Mouse (Mus musculus): ENCODE measurements around the gene Vps37c. TPM values are rescaled to one million over a fixed set of nuclear protein-coding genes. Genes with fewer than 3 reads are reported as not detected.

Gene Vps37c
- total and polyA plus RNA-seq, 3 experiments = 8.1 to 11.9 TPM; not detected in 1

- peaks cover 0 to 3% of the 10 kb centered on the region in 2 experiments; a peak in 3 of 4 replicates for H3K27me3 ChIP-seq (ENCODE audit: control insufficient read depth in 1 of 2, insufficient read depth in 2 of 2, low read length in 2 of 2)
- no peak overlapping the region for H3K27ac ChIP-seq (ENCODE audit: control insufficient read depth, low read depth, low read length)
- no peak overlapping the region for H3K4me3 ChIP-seq (ENCODE audit: control insufficient read depth in 1 of 2, insufficient read depth in 1 of 2, low read depth in 2 of 2, low read length in 2 of 2)
- TF ChIP-seq HCFC1 (IDR thresholded peaks at IDR 0.05; ENCODE audit: low read depth, low read length) (no peak), ZC3H11A (IDR thresholded peaks at IDR 0.05; ENCODE audit: low read depth, low read length) (no peak), TCF12 (IDR thresholded peaks at IDR 0.05; ENCODE audit: low read depth, low read length) (no peak), RCOR1 (IDR thresholded peaks at IDR 0.05; ENCODE audit: low read depth, low read length) (no peak)
- no peaks in the 10 kb centered on the region for H3K4me1 ChIP-seq (ENCODE audit: control insufficient read depth in 1 of 2, insufficient read depth in 2 of 2, low read length in 2 of 2)
- H3K79me2 ChIP-seq (ENCODE audit: control insufficient read depth, insufficient read depth, low read length, poor library complexity) = no peaks in the 10 kb centered on the region
- no peaks in the 10 kb centered on the region for H3K36me3 ChIP-seq (ENCODE audit: control insufficient read depth in 1 of 2, insufficient read depth in 2 of 2, low read length in 2 of 2)
- DNase-seq (ENCODE audit: low read depth, low spot score) = no peak
- H3K9me3 ChIP-seq (replicated peaks; ENCODE audit: insufficient read depth, low read length) = no peaks in the 10 kb centered on the region
- no peak overlapping the region for H3K9ac ChIP-seq (ENCODE audit: control insufficient read depth, low read depth, low read length, poor library complexity, severe bottlenecking)
Measured at GRCm38 (mm10) chr19:10742145-10742544, 53.6 kb downstream of the Vps37c start.

DNA sequence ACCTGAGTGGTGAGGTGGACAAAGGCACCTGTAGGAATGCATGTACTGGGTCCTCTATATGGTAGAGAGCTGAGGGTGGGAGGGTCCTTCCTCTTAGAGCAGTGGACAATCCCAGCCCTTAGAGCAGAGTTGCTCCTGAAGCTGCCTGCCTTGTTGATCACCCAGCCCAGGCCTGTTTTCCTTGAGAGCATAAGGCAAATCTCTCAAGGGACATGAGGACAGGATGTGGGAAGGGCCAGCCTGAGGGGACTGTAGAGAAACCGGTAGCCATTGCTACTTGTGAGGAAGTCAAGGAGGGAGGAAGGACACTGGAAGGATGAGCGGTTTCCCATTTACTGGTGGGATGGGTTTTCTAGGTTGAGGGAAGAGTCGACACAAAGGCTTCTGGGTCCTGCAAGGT is 54.0 kb downstream of the Vps37c start:
- H3K9me3 ChIP-seq (replicated peaks; ENCODE audit: insufficient read depth, low read length) = no peaks in the 10 kb centered on the region
- H3K4me3 ChIP-seq (ENCODE audit: control insufficient read depth in 1 of 2, insufficient read depth in 1 of 2, low read depth in 2 of 2, low read length in 2 of 2) = no peak overlapping the region
- H3K27me3 ChIP-seq (ENCODE audit: control insufficient read depth in 1 of 2, insufficient read depth in 2 of 2, low read length in 2 of 2) = peaks cover 2 to 4% of the 10 kb centered on the region in 2 experiments; a peak in 3 of 4 replicates
- no peak for DNase-seq (ENCODE audit: low read depth, low spot score)
- H3K9ac ChIP-seq (ENCODE audit: control insufficient read depth, low read depth, low read length, poor library complexity, severe bottlenecking) = no peak overlapping the region
- no peaks in the 10 kb centered on the region for H3K79me2 ChIP-seq (ENCODE audit: control insufficient read depth, insufficient read depth, low read length, poor library complexity)
- H3K27ac ChIP-seq (ENCODE audit: control insufficient read depth, low read depth, low read length) = no peak overlapping the region
- no peaks in the 10 kb centered on the region for H3K4me1 ChIP-seq (ENCODE audit: control insufficient read depth in 1 of 2, insufficient read depth in 2 of 2, low read length in 2 of 2)
- H3K36me3 ChIP-seq (ENCODE audit: control insufficient read depth in 1 of 2, insufficient read depth in 2 of 2, low read length in 2 of 2) = no peaks in the 10 kb centered on the region
- TF ChIP-seq MAZ (IDR thresholded peaks at IDR 0.05; ENCODE audit: low read depth, low read length) (no peak), NRF1 (IDR thresholded peaks at IDR 0.05; ENCODE audit: insufficient read depth, low read depth, low read length, poor library complexity, severe bottlenecking) (no peak), UBTF (IDR thresholded peaks at IDR 0.05; ENCODE audit: borderline replicate concordance, insufficient read depth, low read depth, low read length) (no peak), ZNF384 (IDR thresholded peaks at IDR 0.05; ENCODE audit: low read depth, low read length) (no peak), NELFE (IDR thresholded peaks at IDR 0.05; ENCODE audit: low read depth, low read length) (no peak), MYB (IDR thresholded peaks at IDR 0.05; ENCODE audit: low read depth, low read length) (no peak), POLR2AphosphoS5 (IDR thresholded peaks at IDR 0.05; ENCODE audit: borderline replicate concordance, low read depth, low read length) (no peak), MXI1 (IDR thresholded peaks at IDR 0.05; ENCODE audit: low read depth, low read length) (no peak), ELF1 (IDR thresholded peaks at IDR 0.05; ENCODE audit: low read depth, low read length) (no peak), E2F4 (IDR thresholded peaks at IDR 0.05; ENCODE audit: borderline replicate concordance, low read depth, low read length) (no peak), ETS1 (IDR thresholded peaks at IDR 0.05; ENCODE audit: low read depth, low read length) (no peak), RCOR1 (IDR thresholded peaks at IDR 0.05; ENCODE audit: low read depth, low read length) (no peak), MAFK (IDR thresholded peaks at IDR 0.05; ENCODE audit: borderline replicate concordance, low read depth, low read length) (no peak), MYC (IDR thresholded peaks at IDR 0.05; ENCODE audit: low read depth, low read length) (no peak), SMC3 (IDR thresholded peaks at IDR 0.05; ENCODE audit: low read depth, low read length) (no peak), CHD2 (IDR thresholded peaks at IDR 0.05; ENCODE audit: low read length) (no peak)

Measured in MEL (cell line).